Comparison of ENCODE assay signal across 18 mouse cellular contexts in genomic region chr9:120797996-120798663, GRCm38 (mm10).
DNase-seq lines count a peak whose midpoint lies in the region; ATAC-seq and TF ChIP-seq lines count a peak whose summit lies in the region.
"Had no signal": no experiment of that assay in that cellular context is flagged by ENCODE, and none has a peak within 500 bp of the region (broad histone marks: within the 10 kb centered on the region; RNA-seq: fewer than 3 reads in every experiment).

No protein-coding gene starts in this region.

- TF ChIP-seq CTCF in forebrain, postnatal 0 days (IDR thresholded peaks at IDR 0.05; ENCODE audit: low read depth): no peak

- H3K9me3 ChIP-seq in forebrain, postnatal 0 days (ENCODE audit: low read length): no peaks in the 10 kb centered on the region
- H3K9me3 ChIP-seq in forebrain, embryonic 10.5 days: no peaks in the 10 kb centered on the region
- no peaks in the 10 kb centered on the region for H3K9me3 ChIP-seq in heart, embryonic 10.5 days
- H3K9me3 ChIP-seq: hindbrain, embryonic 15.5 days; midbrain, embryonic 12.5 days had no signal

- peak; percentile 35 for DNase-seq in forebrain, postnatal 0 days
- DNase-seq in forebrain, embryonic 10.5 days (ENCODE audit: extremely low spot score, low spot score): no peak
- DNase-seq in cerebellum, adult 9-11 months: peak; percentile 45
- peak; percentile 42 to 59 for DNase-seq in layer of hippocampus, adult 8-10 months (ENCODE audit: low spot score in 2 of 2)
- DNase-seq in right cerebral cortex, postnatal 10 days (ENCODE audit: low spot score in 2 of 2): peak; percentile 61 to 75
- DNase-seq in spleen, adult 18-20 months: no peak
- DNase-seq in heart, embryonic 10.5 days (ENCODE audit: low spot score): no peak
- DNase-seq: embryo, embryonic 11 days; gastrocnemius, postnatal 25 days; kidney, adult 9 months had no signal

- WGBS in forebrain, postnatal 0 days: 39% methylated on average over 10 of the region's 10 CpGs
- WGBS in forebrain, embryonic 10.5 days: 56% methylated on average over 10 of the region's 10 CpGs
- 45% methylated on average over 10 of the region's 10 CpGs for whole genome bisulfite sequencing in heart, embryonic 10.5 days

- no peak overlapping the region for H3K4me3 ChIP-seq in forebrain, postnatal 0 days (ENCODE audit: low read depth, low read length)
- no peak overlapping the region for H3K4me3 ChIP-seq in forebrain, embryonic 10.5 days
- H3K4me3 ChIP-seq in heart, embryonic 10.5 days: no peak overlapping the region
- H3K4me3 ChIP-seq: forebrain, embryonic 13.5 days; hindbrain, embryonic 15.5 days; liver, embryonic 12.5 days; midbrain, embryonic 12.5 days; neural tube, embryonic 13.5 days had no signal

- ATAC-seq in forebrain, postnatal 0 days: no peak
- no peak for ATAC-seq in CD4-positive, CD25-positive, alpha-beta regulatory T cell, adult 4 months
- ATAC-seq: activated CD4-positive, CD25-positive, alpha-beta regulatory T cell, adult 4 months; forebrain, embryonic 13.5 days; liver, embryonic 12.5 days; lung, postnatal 0 days had no signal

- no peaks in the 10 kb centered on the region for H3K27me3 ChIP-seq in forebrain, postnatal 0 days (ENCODE audit: insufficient read depth, low read length)
- H3K27me3 ChIP-seq in forebrain, embryonic 10.5 days (ENCODE audit: poor library complexity, severe bottlenecking): no peaks in the 10 kb centered on the region; the same call in 1 of the 2 replicates
- 0 out of 2 replicates have a peak, but pooled peaks cover 13% of the 10 kb centered on the region for H3K27me3 ChIP-seq in heart, embryonic 10.5 days (ENCODE audit: insufficient read depth, poor library complexity, severe bottlenecking)
- H3K27me3 ChIP-seq: hindbrain, embryonic 15.5 days; liver, embryonic 12.5 days; neural tube, embryonic 13.5 days had no signal

- no peak overlapping the region for H3K27ac ChIP-seq in forebrain, postnatal 0 days (ENCODE audit: low read depth, low read length)
- H3K27ac ChIP-seq in forebrain, embryonic 10.5 days: no peak overlapping the region
- no peak overlapping the region for H3K27ac ChIP-seq in heart, embryonic 10.5 days
- H3K27ac ChIP-seq: forebrain, embryonic 13.5 days; hindbrain, embryonic 15.5 days; liver, embryonic 12.5 days; midbrain, embryonic 12.5 days; neural tube, embryonic 13.5 days had no signal

- H3K36me3 ChIP-seq in forebrain, postnatal 0 days (ENCODE audit: insufficient read depth): no peaks in the 10 kb centered on the region
- H3K36me3 ChIP-seq in forebrain, embryonic 10.5 days (replicated peaks): no peaks in the 10 kb centered on the region
- no peaks in the 10 kb centered on the region for H3K36me3 ChIP-seq in heart, embryonic 10.5 days
- H3K36me3 ChIP-seq: hindbrain, embryonic 15.5 days; liver, embryonic 12.5 days; midbrain, embryonic 12.5 days; neural tube, embryonic 13.5 days had no signal

- H3K4me1 ChIP-seq in forebrain, postnatal 0 days (ENCODE audit: insufficient read depth): 0 out of 2 replicates have a peak, but pooled peaks cover 3% of the 10 kb centered on the region
- peaks cover 9% of the 10 kb centered on the region for H3K4me1 ChIP-seq in forebrain, embryonic 10.5 days
- H3K4me1 ChIP-seq in heart, embryonic 10.5 days: peaks cover 18% of the 10 kb centered on the region
- H3K4me1 ChIP-seq: liver, embryonic 12.5 days; midbrain, embryonic 12.5 days had no signal

- no peak overlapping the region for H3K4me2 ChIP-seq in forebrain, postnatal 0 days (ENCODE audit: low read depth)
- H3K4me2 ChIP-seq: forebrain, embryonic 13.5 days; hindbrain, embryonic 15.5 days; liver, embryonic 12.5 days; midbrain, embryonic 12.5 days; neural tube, embryonic 13.5 days had no signal

- H3K9ac ChIP-seq in forebrain, postnatal 0 days: no peak overlapping the region
- H3K9ac ChIP-seq: forebrain, embryonic 13.5 days; hindbrain, embryonic 15.5 days; liver, embryonic 12.5 days; midbrain, embryonic 12.5 days; neural tube, embryonic 13.5 days had no signal

Comparison
In these comparisons a context has a peak if more than half of its experiments do, and no peak if none do; other contexts are left out.
1. DNase-seq: peak in forebrain, postnatal 0 days (single experiment), cerebellum, adult 9-11 months (single experiment), layer of hippocampus, adult 8-10 months (2 of 2) and right cerebral cortex, postnatal 10 days (2 of 2); none in forebrain, embryonic 10.5 days (single experiment), spleen, adult 18-20 months (0 of 2) and heart, embryonic 10.5 days (single experiment).